Mouse (Mus musculus): Measurements from ENCODE around the gene Inka2.

- TF ChIP-seq EP300 (IDR thresholded peaks at IDR 0.05; ENCODE audit: low read depth) (no peak), CTCF (IDR thresholded peaks at IDR 0.05; ENCODE audit: low read depth) (no peak)
Observed at GRCm38 (mm10) chr3:105756505-105756904, 52.1 kb downstream of the Inka2 start.

All from liver, postnatal 0 days (tissue).